Mouse (Mus musculus): ENCODE measurements at regions not wholly inside any gene's neighbourhood (a gene's known extent, or its start where the extent isn't known, plus 50 kb on each side); places are given as distances from the start of the nearest gene placed in this dataset.

DNA sequence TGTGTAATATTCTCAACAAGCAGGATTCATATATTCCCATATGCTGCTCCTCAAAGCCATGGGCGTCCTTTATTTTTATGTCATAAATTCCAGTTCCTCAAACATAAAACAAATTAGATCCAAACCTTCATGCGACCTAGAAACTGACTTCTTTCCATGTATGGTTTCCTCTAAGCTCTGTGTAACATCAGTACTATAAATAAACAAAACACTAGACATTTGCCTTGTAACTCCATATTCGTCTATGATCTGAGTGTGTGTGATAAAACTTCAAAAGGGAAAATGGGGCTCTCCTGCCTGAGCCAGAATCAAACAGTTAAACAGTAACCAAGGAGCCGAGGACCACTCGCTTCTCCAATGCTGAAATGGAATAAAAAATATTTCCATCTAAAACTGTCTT lies 322.8 kb upstream of the Hsf2 start:
- TF ChIP-seq CTCF (IDR thresholded peaks at IDR 0.05; ENCODE audit: extremely low read depth, insufficient read depth, low read length) = no peak
- no peak for TF ChIP-seq POLR2A (IDR thresholded peaks at IDR 0.05; ENCODE audit: extremely low read depth, insufficient read depth, low read length)
